Mouse (Mus musculus) embryonic fibroblast, embryonic 13.5 days (primary cell): ENCODE data around the gene Gm4779.
"Not testable (repeated sequence)": the region's sequence is repeated elsewhere in the genome, so short reads cannot be mapped to it uniquely, and the experiment has no call there.

Source experiments
- CTCF ChIP-seq: IDR thresholded peaks from 2 replicates; pipeline ENCODE4 v1.5.1; 2011; ENCODE audit warnings: mild to moderate bottlenecking, control low read depth, low read length, moderate library complexity, borderline replicate concordance; ENCODE audit not compliant: insufficient read depth
- POLR2A ChIP-seq: IDR thresholded peaks from 2 replicates; pipeline ENCODE4 v1.6.1; 2011; ENCODE audit warnings: low read depth, mild to moderate bottlenecking, control low read depth, low read length, moderate library complexity

- TF ChIP-seq CTCF, POLR2A: not testable (repeated sequence)
Measured at GRCm38 (mm10) chrX:101819980-101820379, 25.8 kb upstream of the Gm4779 start.
